Mouse (Mus musculus) embryo, embryonic 10 days (tissue): ENCODE results near the gene Rbms1.
A peak's percentile ranks its signal among the peaks of the same experiment; 100 is the strongest.

Experiments used
- DNase-seq: peaks from one replicate; pipeline ENCODE4 v3.0.0-alpha.2; 2015; ENCODE audit warnings: low spot score

Gene Rbms1

DNA sequence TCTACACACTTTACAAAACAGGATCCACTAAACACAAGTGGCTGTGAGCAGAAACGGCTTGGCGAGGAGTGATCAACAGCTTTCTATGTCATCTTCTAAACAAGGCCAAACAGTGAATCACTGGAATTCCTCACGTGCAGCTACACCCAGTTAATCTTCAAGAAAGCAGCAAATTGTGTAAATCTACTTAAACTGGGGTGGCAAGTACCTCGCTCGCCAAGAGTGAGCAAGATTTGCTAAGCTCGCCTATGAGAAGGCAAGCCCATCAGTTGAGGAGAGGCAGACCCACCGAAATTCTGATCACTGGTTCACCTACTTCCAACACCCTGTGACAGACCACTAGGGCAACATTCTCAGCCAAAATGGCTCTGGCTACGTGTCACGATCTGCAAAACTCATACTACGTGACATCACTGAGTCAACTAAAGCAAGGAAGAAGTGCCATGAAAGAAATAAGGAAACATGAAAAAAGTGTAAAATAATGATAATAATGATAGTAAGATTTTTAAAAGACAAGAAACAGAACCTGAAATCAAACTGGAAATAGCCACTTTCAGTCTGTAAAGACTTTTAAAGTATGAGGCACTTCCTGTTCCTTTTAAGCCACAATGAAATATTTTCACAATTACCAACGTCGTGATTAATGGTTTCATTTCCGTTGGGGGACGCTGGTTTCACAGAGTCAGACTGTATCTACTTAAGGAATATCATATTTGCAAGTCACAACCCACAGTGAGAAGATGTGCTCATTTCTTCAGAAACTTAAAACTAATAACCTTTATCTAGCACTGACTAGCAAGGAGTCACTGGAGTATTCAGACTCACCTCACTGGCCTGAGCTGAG lies 85.2 kb downstream of the Rbms1 start:
- DNase-seq, result no peak

DNA sequence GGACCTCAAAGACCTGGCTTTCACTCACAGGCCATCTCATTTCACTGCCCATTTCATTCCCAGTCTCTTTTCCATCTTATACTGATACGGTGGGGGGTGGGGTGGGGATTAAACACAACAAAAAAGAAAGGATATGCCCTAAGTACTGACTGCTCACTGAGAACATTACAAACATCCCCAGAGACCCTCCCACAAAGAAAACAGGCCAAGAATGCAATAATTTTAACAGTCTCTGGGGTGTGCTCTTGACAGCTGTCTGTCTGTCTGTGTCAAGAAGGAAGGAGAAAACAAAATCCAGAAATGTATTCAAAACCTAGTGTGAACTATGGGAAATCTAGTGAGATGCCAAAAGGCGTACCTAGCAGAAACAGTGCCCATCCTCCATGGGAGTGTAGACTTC lies 86.1 kb downstream of the Rbms1 start:
- DNase-seq, result no peak

- no peak for DNase-seq
Measured at GRCm38 (mm10) chr2:60872095-60872811, 90.7 kb downstream of the Rbms1 start.

DNA sequence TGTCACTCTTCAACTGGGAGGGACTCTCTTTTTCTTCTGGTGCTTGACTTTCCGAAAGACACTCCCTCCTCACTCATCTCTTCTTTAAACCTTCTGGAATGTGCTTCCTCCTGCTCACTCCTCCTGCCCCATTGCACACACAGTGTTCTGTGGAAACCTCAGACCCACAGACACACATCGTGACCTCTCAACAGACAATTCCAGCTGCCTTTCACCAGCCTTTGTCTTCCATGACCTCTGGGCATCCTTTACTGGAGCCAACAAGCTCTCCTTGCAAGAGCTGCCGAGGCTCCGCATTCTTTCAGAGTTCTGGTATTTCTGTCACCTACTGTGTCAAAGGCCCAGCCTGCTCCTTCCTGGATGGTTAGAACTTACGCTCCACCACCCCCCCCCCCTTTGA lies 92.0 kb downstream of the Rbms1 start:
- DNase-seq, result peak; percentile 74

DNA sequence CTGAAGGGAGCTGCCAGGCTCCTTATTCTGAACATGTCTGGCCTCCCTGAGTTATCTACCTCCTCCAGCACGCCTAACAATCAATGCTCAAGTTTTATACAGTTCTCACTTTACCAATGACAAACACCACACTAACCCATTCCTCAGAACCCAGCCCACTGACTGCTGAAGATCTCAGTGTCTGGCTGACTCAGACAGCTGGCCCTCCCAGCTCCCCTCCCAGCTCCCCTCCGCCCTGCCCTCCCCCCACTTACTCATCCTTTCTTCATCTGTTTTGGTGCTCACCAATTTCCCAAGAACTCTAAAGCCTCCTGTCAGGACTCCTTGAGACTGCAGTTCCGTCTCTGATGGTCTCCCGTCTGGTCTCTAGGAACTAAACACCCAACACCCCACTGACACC lies 92.5 kb downstream of the Rbms1 start:
- DNase-seq, result no peak

DNA sequence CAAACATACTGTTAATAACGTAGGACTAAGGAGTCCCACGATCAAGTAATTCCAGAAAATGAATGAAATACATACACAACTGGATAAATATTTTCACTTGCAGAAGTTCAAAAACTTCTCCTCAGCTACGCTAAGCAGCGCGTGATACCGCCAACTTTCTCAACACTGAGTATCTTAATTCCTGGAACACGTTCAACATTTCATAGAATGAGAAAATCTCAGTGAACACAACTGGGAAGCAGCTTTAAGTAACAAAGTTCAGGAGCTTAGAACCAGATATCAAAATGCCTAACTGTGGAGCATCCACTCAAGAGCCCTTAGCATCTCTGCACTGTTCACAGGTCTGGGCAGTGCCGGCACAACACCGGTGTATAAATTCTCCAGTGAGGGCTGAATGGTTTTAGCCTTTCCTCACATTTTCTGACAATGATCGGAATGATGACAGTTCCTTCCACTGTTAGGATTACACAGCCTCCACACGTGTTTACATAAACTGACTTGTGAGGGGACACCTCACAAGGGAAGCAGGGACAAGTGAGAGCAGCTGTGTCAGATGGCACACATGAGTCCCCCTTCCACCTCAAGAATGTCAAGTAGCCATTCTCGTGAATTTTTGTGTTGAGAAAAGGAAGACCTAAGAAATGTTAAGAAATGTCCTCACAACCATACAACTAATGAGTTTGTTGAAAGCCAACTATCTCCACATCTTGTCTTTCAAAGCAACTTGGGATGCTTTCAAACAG lies 93.8 kb downstream of the Rbms1 start:
- DNase-seq, result no peak

- DNase-seq, result no peak
Measured at GRCm38 (mm10) chr2:60868060-60868662, 94.8 kb downstream of the Rbms1 start.

GRCm38 (mm10) chr2:60867304-60867703 lies 95.7 kb downstream of the Rbms1 start:
- no peak for DNase-seq

DNA sequence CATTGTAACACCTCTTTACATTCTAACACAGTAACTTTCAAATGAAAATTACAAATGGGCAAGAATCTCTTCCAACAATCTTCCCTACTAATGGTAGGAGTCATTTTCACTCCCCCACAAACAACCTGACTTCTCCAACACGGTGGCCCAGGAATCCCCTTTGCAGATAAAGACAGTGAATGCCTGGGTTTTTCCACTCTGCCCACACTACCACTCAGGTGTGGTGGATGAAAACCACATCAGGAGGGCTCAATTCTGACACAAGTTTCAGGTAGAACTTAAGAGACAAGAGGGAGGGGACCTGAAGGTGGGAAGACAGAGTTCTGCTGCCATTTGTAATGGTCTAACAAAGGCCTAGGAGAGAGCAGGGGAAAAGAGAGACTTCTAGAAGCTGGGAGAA lies 97.1 kb downstream of the Rbms1 start:
- no peak for DNase-seq

GRCm38 (mm10) chr2:60864977-60865376 lies 98.0 kb downstream of the Rbms1 start:
- no peak for DNase-seq

DNA sequence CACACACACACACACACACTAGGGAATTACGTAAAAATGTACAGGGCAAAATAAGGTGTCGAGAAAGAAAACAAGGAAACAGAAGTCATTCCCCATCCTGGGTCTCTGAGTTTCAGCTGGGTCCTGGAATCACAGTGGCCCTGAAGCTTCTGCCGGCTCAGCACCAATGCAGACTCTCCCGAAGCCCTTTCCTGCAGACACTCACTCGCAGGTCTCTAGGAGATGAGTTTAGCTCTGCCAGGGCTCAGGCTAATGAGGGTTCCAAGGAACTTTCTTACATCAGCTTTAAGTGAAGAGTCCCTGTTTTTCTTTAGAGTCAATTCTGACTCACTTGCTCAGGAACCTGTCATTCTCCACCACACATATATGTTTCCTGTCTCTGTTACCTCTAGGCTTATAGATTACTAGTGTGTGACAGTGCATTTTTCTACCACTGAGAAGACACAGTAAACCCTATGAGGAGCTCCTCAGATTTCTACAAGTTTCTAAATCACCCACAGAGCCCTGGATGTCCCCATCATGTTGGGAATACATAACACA lies 98.7 kb downstream of the Rbms1 start:
- no peak for DNase-seq

DNA sequence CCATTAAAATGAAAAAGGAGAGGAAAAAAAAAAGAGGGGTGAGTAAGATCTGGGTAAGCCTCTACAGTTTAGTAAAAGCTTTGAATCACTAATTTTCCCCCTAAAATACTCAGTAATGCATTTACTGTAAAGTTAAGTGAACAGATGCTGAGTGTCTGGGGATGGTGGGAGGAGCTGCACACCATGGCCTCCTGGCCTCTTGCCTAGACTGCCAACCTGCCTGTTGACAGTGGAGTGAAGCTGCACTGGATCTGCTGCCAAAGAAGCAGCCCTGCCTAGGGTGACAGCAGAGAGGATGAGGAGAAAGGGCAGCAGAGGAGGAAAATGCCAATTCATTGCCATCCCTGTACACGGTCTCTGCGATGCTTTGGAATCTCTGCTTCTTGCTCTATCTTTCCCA lies 99.2 kb downstream of the Rbms1 start:
- DNase-seq, result no peak

DNA sequence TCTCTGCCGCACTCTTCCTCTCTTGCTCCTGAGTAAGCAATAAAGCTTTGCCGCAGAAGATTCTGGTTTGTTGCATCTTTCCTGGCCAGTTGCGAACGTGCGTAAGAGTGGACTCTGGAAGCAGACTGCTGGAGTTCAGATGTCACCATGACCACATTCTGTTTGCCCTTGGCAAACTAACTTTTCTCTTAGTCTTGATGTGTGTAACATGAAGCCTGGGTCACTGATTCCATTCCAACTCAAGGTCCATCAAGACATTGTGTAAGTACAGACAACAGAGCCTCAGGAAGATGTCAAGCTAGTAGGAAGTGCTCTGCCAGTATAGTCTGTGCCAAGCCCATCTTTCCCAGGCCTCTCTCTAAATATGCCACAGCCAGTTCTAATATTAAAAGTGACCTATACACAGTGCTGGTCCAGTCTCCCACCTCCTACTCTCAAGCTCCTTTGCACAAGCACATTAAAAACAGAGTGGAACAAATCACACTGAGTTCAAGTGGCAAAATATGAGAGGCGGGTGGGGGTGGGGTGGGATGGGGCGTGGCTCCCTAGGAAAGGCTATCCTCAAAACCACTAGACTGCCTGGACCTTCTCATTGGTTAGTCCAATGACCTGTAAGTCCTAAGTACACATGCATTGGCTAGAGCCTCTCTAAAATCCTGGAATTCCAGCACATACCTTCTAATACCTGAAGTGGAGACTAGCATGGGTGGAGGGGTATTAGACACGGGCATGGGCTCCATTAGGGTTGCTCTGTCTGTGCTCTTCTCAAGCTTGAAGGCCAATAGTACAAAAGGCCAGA lies 99.9 kb downstream of the Rbms1 start:
- no peak for DNase-seq

DNA sequence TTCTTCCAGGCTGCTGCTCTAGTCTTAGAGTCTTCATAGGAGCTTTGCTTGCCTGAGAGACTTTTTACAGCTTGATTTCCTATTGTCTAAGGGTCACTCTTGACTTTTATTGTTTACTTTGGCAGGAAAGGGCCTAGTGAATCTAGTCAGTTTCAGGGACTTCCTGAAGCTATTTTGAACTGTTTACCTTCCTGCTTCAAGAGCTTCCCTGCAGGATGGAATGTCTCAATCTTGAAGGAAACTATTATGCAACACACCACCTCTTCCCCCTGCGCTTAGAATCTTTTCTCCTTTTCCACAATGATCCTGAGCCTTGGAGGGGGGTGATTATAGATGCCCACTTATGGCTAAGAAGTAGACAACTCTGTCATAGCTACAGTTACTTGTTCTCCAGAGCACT lies 104.9 kb downstream of the Rbms1 start:
- no peak for DNase-seq

GRCm38 (mm10) chr2:60856097-60856496 lies 106.9 kb downstream of the Rbms1 start:
- DNase-seq, result no peak

- DNase-seq, result no peak
Measured at GRCm38 (mm10) chr2:60855006-60855405, 108.0 kb downstream of the Rbms1 start.

- DNase-seq, result no peak
Measured at GRCm38 (mm10) chr2:60851898-60852297, 111.1 kb downstream of the Rbms1 start.

GRCm38 (mm10) chr2:60851057-60851718 lies 111.8 kb downstream of the Rbms1 start:
- no peak for DNase-seq

DNA sequence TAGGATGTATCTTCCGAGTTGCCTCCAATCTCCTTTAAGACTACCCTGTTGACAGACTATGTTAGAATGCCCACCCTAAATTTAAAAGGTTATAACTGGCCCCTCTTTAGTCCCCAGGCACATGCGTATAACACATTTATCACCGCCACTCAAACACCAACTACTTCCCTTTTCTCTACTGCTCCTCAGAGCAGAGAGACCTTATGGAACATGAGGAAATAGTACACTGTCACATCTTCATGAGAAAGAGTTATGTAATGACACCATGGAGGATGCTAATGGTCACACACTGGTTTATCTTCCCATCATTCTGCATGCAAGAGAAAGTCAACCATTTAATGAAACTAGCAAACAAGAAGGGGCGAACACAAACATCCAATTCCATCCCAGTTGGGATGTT lies 114.5 kb downstream of the Rbms1 start:
- DNase-seq, result no peak

DNA sequence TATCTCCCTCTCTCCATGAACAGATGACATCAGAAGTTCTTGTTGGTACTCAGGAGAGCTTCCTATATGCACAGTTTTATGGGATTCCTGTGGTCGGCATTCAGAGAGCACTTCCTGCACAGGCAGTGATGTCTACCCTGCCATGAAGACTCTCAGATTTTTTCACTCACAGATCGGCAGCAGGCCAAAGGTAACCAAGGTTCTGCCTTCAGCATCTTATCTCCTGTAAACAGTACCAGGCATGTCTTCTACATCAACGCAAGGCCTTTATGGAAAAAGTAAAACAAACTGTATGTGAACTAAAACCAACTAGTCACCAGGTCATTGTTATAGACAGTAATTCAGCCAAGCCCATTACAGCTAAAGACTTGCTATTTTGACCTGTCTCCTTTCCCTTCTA lies 115.0 kb downstream of the Rbms1 start:
- DNase-seq, result no peak
